Mouse (Mus musculus): ENCODE measurements around the gene Areg.

GRCm38 (mm10) chr5:91111019-91111418, 28.4 kb upstream of the Areg start:
- TF ChIP-seq CTCF (IDR thresholded peaks at IDR 0.05) (no peak), EP300 (IDR thresholded peaks at IDR 0.05) (no peak)

Data from lung, postnatal 0 days (tissue).